Mouse (Mus musculus): ENCODE results near the gene Phf10.
"Not testable (repeated sequence)": the region's sequence is repeated elsewhere in the genome, so short reads cannot be mapped to it uniquely, and the experiment has no call there.

Gene Phf10

DNA sequence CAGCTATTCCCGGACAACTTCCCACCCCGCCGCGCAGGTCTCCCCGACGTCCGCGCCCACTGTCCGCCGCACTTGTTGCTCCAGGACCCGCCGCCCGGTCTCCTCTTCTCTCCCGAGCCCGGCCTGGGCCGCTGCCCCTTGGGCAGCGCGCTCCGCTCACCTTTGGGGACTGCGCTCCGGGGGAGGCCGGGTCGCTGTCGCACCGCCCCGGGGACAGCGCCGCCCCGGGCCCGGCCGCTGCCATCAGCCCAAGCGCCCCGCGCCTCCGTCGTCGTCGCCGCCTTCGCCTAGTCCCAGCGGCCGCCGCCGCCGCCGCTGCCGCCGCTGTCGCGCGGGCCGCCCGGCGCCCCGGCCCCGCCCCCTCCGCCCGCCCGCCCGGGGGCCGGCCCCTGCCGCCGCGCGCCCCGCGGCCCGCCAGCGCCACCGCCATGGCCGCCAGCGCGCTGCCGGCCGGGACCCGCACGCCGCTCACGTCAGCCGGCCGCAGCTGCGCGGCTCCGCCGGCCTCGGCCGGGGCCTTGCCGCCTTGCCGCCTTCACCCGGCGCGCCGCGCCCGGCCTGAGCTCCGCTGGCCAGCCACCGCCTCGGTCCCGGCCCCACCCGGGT is at the start of gene Phf10:
TSS of gene Phf10 (minus strand) at position 323 of the 606 bp plus-strand sequence.
- DNase-seq: peak; percentile 63

DNA sequence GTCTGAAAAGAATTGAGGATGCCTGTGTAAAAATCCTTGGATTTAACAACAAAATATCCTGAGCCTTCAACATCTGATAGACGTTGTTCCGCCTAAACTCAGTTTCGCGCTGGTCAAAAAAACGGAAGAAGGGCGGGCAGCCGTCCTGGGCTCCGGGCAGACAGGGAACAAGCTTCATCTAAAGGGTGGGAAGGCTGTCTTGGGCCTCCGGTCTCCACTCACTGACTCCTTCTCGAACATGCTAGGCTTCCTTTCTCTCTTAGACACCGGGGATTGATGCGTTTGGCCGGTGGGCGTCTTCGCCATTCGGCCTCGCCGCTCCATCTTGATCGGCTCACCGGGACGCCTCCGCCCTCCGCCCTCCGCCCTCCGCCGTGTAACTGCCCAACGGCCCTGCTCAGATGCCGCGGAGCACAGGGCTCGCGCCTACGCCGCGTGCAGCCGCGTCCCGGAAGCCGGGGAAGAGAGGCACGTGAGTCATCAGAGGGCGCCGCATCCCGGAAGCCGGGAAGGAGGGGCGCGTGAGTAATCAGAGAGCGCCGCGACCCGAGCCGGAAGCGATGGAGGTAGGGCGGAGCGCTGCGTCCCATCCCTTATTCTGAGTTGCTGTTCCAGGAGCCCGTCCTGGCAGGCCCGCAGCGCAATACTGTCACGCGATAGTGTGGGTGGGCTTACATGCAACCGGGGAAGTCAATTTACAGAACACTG is 48.8 kb upstream of the Phf10 start, which contains the start of gene Gm3435:
TSS of gene Gm3435 (plus strand) at position 471 of the 708 bp plus-strand sequence.
- DNase-seq: not testable (repeated sequence)

DNA sequence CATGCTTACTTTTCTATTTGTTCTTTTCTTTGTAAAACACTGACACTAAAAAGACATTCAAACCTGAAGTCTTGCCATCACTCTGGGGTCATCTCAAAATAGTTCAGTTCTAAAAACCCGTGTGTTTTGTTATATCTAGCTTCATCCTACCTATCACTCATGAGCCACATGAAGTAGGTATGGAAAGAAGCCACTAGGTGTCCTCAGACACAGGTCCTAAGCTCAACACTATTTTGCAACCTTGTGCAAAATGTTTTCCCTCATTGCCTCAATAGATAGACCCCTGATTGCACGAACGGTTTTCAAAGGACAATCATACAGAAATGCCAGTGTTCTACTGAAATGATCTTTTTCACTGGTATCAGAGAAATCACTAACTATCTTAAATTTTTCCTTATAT is 48.0 kb upstream of the Phf10 start:
- not testable (repeated sequence) for DNase-seq

DNA sequence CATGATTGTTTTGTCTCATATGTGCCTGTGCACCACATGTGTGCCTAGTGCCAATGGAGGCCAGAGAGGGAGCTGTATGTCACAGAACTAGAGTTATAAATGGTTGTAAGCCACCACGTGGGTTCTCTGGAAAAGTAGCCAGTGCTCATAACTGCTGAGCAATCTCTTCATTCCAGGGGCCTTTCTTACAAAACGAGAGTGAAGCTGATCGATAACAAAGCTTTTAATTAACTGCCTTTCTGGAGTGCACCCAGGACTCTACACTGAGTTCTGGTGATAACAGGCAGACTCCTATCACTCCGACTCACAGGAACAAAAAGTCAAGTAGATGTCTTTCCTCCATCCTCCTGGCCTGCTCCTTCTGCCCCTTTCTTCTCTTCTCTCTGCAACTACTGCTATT is 39.0 kb upstream of the Phf10 start:
- DNase-seq: not testable (repeated sequence)

DNA sequence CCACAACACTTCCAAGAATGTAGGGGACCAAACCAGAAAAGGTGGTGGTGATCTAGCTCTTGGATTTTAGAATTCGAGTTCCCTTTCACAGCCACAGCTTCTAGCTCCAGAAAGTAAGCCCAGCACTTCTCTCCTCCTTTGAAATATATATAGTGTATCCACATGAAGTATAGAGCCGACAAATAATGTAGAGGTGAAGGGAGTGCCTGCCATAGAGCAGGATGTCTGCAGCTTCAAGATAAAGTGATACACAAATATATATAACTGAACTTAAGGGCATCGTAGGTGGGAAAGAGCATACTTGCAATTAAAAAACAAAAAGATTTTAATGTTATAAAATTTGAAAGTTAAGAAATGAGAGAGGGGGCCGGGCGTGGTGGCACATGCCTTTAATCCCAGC is 33.1 kb upstream of the Phf10 start:
- not testable (repeated sequence) for DNase-seq

DNA sequence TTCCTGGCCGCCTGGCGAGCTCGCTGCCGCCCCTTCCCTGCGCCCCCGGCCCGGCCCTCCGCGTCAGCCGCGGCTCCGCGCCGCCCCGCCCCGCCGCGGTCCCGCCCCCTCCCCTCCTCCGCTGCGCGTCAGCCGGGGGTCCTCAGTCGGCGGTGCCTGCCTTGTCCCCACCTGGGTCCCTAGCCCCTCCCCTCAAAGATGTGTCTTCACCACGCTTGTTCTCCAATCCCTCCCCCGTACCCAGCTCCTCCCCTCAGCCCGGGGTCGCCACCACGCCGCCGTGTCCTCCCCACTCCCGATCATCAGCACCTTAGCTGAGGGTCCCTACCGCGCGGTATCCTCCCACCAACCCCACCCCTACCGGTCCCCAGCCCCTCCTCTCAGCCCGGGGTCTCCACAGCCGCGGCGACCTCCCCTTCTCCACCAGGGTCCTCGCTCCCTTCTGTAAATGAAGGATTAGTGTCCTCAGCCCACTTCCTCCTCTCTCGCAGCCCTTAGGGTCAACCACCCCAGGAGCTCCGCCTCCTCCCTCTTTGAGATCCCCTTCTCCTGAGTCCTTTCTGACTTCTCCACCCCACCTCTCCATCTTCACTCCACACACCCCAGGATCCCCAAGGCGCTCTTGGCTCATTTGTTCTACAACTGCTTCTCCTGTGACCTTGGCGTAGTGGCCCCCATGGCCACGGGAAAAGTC is 32.2 kb upstream of the Phf10 start:
- DNase-seq: not testable (repeated sequence)

DNA sequence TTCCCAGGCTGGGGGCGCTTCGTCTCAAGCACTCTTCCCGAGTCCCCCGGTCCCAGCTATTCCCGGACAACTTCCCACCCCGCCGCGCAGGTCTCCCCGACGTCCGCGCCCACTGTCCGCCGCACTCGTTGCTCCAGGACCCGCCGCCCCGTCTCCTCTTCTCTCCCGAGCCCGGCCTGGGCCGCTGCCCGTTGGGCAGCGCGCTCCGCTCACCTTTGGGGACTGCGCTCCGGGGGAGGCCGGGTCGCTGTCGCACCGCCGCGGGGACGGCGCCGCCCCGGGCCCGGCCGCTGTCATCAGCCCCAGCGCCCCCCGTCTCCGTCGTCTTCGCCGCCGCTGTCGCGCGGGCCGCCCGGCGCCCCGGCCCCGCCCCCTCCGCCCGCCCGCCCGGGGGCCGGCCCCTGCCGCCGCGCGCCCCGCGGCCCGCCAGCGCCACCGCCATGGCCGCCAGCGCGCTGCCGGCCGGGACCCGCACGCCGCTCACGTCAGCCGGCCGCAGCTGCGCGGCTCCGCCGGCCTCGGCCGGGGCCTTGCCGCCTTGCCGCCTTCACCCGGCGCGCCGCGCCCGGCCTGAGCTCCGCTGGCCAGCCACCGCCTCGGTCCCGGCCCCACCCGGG is 31.6 kb upstream of the Phf10 start:
- not testable (repeated sequence) for DNase-seq

DNA sequence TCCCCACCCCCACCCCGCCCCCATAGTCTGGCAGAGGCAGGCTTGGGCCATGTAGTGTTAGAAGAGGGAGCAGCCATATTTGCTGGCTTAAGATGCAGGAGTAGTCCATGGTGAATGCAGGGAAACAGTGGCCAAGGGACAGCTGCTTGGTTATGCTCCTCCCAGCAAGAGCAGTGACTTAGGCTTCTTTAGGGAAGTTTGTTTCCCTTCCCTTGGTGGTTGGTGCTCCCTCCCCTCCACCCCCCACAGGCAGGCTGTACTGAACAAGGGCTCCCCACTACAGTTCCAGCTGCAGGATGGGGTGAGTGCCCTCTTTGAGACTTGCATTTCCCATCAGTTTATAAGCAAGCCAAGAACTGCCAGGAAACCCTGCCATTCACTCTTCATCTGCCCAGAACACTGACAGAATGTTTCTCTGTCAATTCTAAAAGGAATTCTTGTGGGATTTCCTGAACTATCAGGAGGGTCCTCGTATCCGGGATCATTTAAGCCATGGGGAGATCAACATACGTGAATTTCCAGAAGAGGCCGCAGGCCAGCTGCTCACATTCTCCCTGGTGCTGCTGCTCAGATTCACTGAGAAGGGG is 29.1 kb upstream of the Phf10 start:
- not testable (repeated sequence) for DNase-seq

DNA sequence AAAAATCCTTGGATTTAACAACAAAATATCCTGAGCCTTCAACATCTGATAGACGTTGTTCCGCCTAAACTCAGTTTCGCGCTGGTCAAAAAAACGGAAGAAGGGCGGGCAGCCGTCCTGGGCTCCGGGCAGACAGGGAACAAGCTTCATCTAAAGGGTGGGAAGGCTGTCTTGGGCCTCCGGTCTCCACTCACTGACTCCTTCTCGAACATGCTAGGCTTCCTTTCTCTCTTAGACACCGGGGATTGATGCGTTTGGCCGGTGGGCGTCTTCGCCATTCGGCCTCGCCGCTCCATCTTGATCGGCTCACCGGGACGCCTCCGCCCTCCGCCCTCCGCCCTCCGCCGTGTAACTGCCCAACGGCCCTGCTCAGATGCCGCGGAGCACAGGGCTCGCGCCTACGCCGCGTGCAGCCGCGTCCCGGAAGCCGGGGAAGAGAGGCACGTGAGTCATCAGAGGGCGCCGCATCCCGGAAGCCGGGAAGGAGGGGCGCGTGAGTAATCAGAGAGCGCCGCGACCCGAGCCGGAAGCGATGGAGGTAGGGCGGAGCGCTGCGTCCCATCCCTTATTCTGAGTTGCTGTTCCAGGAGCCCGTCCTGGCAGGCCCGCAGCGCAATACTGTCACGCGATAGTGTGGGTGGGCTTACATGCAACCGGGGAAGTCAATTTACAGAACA is 17.4 kb upstream of the Phf10 start, which contains the start of the genes 9030025P20Rik and Gm3417:
TSS of gene 9030025P20Rik (plus strand) at position 107 of the 677 bp plus-strand sequence.
TSS of gene Gm3417 (minus strand) at position 429 of the 677 bp plus-strand sequence.
- not testable (repeated sequence) for DNase-seq

DNA sequence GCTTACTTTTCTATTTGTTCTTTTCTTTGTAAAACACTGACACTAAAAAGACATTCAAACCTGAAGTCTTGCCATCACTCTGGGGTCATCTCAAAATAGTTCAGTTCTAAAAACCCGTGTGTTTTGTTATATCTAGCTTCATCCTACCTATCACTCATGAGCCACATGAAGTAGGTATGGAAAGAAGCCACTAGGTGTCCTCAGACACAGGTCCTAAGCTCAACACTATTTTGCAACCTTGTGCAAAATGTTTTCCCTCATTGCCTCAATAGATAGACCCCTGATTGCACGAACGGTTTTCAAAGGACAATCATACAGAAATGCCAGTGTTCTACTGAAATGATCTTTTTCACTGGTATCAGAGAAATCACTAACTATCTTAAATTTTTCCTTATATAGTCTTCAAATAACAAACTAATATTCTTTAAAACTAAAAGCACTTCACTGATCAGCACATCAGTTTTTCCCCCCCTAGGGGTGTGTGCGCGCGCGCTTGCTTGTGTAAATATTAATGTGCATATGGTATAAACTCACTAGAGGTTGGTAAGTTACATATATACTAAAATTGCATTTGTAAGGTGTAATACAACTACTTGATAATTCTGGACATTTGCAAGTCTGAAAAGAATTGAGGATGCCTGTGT is 16.8 kb upstream of the Phf10 start:
- DNase-seq: not testable (repeated sequence)

DNA sequence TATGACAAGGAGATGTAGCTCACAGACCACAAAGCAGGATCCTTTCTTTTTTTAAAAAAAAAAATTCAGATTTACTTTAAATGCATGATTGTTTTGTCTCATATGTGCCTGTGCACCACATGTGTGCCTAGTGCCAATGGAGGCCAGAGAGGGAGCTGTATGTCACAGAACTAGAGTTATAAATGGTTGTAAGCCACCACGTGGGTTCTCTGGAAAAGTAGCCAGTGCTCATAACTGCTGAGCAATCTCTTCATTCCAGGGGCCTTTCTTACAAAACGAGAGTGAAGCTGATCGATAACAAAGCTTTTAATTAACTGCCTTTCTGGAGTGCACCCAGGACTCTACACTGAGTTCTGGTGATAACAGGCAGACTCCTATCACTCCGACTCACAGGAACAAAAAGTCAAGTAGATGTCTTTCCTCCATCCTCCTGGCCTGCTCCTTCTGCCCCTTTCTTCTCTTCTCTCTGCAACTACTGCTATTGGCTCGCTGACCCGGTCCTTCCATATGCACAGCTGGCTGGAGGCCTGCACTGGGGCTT is 7.4 kb upstream of the Phf10 start:
- DNase-seq: not testable (repeated sequence)

DNA sequence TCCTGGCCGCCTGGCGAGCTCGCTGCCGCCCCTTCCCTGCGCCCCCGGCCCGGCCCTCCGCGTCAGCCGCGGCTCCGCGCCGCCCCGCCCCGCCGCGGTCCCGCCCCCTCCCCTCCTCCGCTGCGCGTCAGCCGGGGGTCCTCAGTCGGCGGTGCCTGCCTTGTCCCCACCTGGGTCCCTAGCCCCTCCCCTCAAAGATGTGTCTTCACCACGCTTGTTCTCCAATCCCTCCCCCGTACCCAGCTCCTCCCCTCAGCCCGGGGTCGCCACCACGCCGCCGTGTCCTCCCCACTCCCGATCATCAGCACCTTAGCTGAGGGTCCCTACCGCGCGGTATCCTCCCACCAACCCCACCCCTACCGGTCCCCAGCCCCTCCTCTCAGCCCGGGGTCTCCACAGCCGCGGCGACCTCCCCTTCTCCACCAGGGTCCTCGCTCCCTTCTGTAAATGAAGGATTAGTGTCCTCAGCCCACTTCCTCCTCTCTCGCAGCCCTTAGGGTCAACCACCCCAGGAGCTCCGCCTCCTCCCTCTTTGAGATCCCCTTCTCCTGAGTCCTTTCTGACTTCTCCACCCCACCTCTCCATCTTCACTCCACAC is 583 bp upstream of the Phf10 start:
- not testable (repeated sequence) for DNase-seq

DNA sequence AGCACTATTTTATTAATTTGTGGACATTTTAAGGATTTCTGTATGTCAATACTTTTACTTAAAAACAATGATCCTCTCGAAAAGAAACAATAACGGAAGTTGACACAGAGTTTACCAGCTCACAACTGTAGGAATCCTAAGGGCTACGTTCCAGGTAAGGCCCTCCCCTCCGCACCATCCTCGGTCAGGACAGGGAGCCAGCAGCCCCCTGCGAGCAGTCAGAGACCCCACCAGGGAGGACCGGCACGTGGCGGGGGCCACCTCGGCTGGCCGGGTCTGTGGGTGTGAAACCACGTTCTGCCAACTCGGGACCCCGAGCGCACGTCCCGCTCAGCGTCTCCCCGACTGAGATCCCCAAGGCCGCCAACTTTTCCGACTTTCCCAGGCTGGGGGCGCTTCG is 553 bp downstream of the Phf10 start:
- no peak for DNase-seq

DNA sequence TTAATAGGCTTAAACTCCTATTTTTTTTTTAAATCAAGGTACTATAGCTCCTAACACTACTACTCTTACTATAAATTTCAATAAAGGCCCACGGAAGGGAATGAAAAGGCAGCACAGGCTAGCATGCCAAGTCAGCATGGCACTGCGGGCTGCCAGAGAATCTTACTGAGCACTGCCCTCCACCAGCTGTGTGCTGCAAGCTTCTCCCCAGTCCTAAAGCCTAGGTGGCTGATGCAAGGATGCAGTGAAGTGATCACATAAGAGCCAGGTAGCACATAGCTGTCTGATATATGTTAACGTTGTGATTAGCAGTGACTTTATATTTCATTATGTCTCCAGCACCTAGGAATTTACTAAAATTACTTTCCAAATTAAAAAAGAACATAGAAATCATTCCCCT is 1.1 kb downstream of the Phf10 start:
- DNase-seq: no peak

DNA sequence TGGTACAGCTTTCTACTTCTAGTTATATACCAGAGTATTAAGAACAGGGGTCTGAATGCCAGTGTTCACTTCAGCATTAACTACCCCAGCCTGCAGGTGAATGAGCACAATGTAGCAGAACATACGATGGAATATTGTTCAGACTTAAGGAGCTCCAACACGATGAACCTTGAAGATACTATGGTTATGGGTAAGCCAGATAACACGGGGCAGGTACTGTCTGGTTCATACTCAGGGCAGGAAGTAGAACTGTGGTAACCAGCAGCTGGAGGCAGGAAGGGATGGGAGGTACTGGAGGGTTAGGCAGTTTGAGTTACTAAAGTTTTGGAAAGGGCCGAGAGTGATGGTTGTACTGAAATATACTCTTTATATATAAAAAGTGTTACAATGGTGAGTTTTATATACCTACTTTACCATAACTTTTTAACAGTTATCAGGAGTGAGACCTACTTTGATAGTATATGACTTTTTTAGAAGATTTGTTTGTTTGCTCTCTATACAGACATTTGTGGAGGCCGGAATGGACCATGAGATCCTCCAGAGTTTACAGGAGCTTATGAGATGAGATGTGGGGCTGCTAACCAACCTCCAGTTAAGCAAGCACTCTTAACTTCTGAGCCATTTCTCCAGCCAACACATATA is 2.3 kb downstream of the Phf10 start:
- no peak for DNase-seq

DNA sequence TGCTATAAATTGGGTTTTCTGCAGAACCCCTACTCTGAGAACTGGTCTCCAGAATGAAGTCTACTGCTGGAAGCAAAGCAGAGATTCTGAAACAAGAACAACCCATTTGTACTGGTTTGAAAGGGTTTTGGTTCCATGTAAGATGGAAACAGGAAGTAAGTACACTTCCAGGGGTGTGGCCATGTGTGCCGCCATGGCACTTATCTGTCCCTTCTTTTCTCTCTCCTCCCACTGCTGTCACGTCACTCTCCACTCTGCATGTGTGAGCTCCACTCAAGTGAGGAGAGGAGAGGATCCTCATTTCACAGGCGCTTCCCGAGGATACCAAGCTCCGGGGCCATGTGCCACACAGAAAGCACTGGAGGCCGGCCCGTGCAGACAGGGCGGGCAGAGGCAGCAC is 7.6 kb downstream of the Phf10 start:
- DNase-seq: no peak

DNA sequence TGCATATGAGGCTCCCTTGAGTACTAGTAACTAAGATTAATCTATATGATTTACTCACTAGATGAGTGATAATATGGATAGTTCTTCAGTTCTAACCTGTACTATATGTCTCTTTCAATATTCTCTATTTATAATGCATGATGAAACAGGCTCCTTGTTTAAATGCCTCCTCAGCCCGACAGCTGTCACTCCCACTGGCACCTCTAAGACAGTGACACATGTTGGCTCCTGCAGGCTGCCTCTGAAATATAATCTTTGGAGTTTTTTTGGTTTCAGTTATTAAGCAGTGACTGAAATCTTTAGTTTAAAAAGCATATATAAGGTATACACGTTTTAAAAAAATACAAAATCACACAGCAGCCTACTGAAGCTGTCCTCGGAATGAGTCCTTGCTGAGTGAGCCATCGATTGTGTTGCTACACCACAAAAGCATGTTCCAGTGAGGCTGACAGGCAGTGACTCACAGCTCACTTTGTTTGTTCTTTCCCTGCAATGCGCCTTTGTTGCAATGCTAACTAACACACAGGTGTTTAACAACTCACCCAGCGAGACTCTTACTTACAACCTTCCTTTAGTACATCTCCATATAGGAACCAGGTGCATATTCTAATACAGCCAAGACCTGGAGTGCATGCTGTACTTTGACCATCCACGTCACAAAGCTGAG is 11.8 kb downstream of the Phf10 start:
- no peak for DNase-seq

DNA sequence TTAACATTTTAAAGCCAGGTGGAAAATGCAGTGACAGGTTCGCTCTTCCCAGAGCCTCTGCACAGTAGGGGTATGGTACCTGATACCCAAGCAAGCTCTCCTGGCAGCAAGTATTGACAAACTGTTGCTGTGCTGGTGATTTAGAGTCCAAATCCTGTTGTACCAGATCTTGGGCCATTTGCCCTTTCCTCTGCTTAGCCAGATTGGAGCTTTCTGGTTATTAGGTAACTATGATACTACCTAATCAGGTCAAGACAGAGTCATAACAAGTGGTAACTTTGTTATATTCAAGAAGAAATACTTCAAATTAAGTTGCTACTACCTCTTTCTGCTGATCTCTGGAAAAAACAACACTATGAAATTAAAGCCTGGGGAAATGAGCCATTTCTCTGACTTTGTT is 16.5 kb downstream of the Phf10 start:
- DNase-seq: no peak

DNA sequence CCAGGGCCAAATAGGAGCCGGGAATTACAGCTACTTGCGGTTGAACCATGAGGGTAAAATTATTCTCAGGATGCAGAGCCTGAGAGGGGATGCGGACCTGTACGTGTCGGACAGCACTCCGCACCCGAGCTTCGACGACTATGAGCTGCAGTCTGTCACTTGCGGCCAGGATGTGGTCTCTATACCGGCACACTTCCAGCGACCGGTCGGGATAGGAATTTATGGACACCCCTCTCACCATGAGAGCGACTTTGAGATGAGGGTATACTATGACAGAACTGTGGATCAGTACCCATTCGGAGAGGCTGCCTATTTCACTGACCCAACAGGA is 17.4 kb downstream of the Phf10 start:
- DNase-seq: no peak
